Mouse (Mus musculus): ENCODE results near the gene Ccdc126. TPM values are rescaled to one million over a fixed set of nuclear protein-coding genes. Genes with fewer than 3 reads are reported as not detected.

Ccdc126 gene
- 13.7 and 15.1 TPM in 2 replicates for polyA plus RNA-seq (2014; fragmentation: Nextera tagmentation; extraction: Ambion mirVana)

DNA sequence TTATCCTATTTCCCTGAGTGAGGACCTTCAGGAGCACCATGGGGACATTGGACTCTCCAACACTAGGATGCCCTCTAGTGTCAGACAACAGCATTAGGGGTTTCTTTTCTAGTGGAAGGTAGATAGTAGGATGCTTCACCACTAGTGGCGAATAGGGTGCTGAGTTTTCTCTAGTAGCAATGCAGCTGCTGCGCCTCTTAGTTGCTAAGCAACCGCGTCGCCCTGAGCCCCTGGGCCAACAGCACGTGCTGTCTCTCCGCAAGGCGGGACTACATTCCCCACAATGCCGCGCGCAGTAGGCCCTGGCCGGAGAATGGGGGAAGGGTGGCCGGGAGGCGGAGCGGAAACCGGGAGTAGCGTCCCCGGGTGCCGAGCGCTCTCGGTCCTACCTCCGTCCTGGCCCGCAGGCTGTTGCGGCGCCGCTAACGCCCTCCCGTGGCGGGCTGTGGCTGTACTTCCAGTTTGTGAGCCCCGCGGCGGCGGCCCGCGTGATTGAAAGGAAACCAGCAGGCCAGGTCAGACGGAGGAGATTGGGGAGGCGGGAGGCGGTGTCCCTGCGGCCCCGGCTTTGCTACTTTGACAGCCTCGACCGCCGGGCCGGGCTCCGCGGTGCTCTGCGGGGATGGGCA, at the start of gene Ccdc126:
Gene Ccdc126, plus strand, starts transcription at position 309 of the 629 bp plus-strand sequence.
- Histone ChIP-seq H3K36me3 (ENCODE audit: control insufficient read depth, insufficient read depth, low read length) (no peaks in the 10 kb centered on the region), H3K27ac (ENCODE audit: low read depth) (peak within 1 kb of the TSS; percentile 80), H3K9me3 (ENCODE audit: control insufficient read depth, low read length) (no peaks in the 10 kb centered on the region), H3K4me2 (ENCODE audit: low read length) (peak within 1 kb of the TSS; percentile 61), H3K27me3 (replicated peaks; ENCODE audit: control insufficient read depth, insufficient read depth, low read length) (no peaks in the 10 kb centered on the region), H3K4me1 (replicated peaks; ENCODE audit: control insufficient read depth, insufficient read depth, low read length) (peaks cover 14% of the 10 kb centered on the region), H3K4me3 (ENCODE audit: low read depth, low read length) (peak within 1 kb of the TSS; percentile 69), H3K9ac (ENCODE audit: low read length) (peak within 1 kb of the TSS; percentile 84)
- ATAC-seq (replicated peaks; ENCODE audit: low FRiP score, low TSS enrichment, low read depth), result peak; percentile 98
- DNase-seq (ENCODE audit: low spot score), result peak; percentile 98
- WGBS, result under 1% methylated on average over 45 of the region's 47 CpGs

DNA sequence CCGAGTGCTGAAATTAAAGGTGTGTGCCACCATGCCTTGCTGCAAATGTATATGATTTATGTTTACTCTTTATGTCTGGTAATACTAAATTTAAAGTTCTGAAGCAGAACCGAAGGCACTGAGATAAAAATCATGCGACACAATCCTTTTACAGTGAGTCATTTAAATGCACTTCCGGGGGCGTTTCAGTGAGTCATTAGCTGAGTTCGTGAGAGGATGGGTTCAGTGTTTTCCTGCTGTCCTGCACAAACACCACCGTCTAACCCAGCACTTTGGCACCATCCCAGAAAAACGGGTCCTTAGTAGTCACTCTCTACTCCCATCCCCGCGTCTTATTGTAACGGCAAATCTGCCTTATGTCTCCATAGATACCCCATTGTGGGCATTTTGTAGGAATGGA, 49.2 kb upstream of the Ccdc126 start:
- DNase-seq (ENCODE audit: low spot score) (no peak), ATAC-seq (replicated peaks; ENCODE audit: low FRiP score, low TSS enrichment, low read depth) (no peak)
- Histone ChIP-seq H3K36me3 (ENCODE audit: control insufficient read depth, insufficient read depth, low read length) (no peaks in the 10 kb centered on the region), H3K27ac (ENCODE audit: low read depth) (no peak overlapping the region), H3K9me3 (ENCODE audit: control insufficient read depth, low read length) (no peaks in the 10 kb centered on the region), H3K9ac (ENCODE audit: low read length) (no peak overlapping the region), H3K27me3 (replicated peaks; ENCODE audit: control insufficient read depth, insufficient read depth, low read length) (no peaks in the 10 kb centered on the region), H3K4me2 (ENCODE audit: low read length) (no peak overlapping the region), H3K4me3 (ENCODE audit: low read depth, low read length) (no peak overlapping the region), H3K4me1 (replicated peaks; ENCODE audit: control insufficient read depth, insufficient read depth, low read length) (no peaks in the 10 kb centered on the region)
- WGBS, result 65% methylated on average over 11 of the region's 11 CpGs

DNA sequence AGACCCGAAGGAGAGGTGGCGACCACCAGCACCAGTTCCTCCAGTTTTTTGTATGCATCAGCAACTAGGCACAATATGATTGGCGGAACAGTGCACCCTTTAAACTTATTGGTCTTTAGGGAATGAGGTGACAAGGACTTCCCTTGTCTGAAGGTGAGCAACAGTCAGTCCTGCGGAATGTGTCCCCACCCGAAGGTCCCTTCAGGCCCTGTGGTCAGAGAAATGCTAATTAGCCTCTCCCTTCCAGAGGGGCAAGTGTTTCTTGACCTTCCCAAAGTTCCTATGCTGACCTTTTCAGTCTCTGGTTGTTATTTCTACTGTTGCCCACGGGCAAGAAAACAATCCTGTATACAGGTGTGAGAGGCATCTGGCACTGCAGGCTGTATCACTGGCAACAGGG, 47.3 kb upstream of the Ccdc126 start:
- H3K9me3 ChIP-seq (ENCODE audit: control insufficient read depth, low read length), result no peaks in the 10 kb centered on the region
- H3K4me2 ChIP-seq (ENCODE audit: low read length), result no peak overlapping the region
- DNase-seq (ENCODE audit: low spot score) (no peak), ATAC-seq (replicated peaks; ENCODE audit: low FRiP score, low TSS enrichment, low read depth) (no peak)
- no peaks in the 10 kb centered on the region for H3K4me1 ChIP-seq (replicated peaks; ENCODE audit: control insufficient read depth, insufficient read depth, low read length)
- H3K27me3 ChIP-seq (replicated peaks; ENCODE audit: control insufficient read depth, insufficient read depth, low read length), result no peaks in the 10 kb centered on the region
- H3K4me3 ChIP-seq (ENCODE audit: low read depth, low read length), result no peak overlapping the region
- H3K27ac ChIP-seq (ENCODE audit: low read depth), result no peak overlapping the region
- no peaks in the 10 kb centered on the region for H3K36me3 ChIP-seq (ENCODE audit: control insufficient read depth, insufficient read depth, low read length)
- no peak overlapping the region for H3K9ac ChIP-seq (ENCODE audit: low read length)
- 83% methylated on average over 6 of the region's 6 CpGs for WGBS

DNA sequence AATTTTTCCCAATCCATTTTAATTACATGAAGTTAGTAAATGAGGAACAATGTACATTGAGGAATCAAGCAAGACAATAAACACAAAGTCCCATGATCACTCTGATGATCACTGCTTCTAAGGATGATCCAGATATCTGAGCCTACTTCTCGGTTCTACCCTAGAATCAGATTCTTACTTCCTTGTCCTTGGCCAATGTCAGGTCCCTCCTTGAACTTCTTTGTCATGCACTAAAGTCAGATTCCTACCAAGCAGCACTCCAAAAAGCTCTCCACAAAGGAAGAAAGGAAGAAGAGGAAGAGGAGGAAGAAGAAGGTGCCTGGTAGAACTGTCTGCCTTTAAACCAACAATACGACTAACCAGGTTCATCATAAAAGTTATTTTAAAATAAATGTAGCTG, 46.2 kb upstream of the Ccdc126 start:
- H3K4me1 ChIP-seq (replicated peaks; ENCODE audit: control insufficient read depth, insufficient read depth, low read length), result no peaks in the 10 kb centered on the region
- H3K36me3 ChIP-seq (ENCODE audit: control insufficient read depth, insufficient read depth, low read length), result no peaks in the 10 kb centered on the region
- H3K9ac ChIP-seq (ENCODE audit: low read length), result no peak overlapping the region
- H3K27ac ChIP-seq (ENCODE audit: low read depth), result no peak overlapping the region
- H3K27me3 ChIP-seq (replicated peaks; ENCODE audit: control insufficient read depth, insufficient read depth, low read length), result no peaks in the 10 kb centered on the region
- H3K4me2 ChIP-seq (ENCODE audit: low read length), result no peak overlapping the region
- no peak overlapping the region for H3K4me3 ChIP-seq (ENCODE audit: low read depth, low read length)
- WGBS, result 93% methylated on average over 2 of the region's 2 CpGs
- no peak for DNase-seq (ENCODE audit: low spot score)
- H3K9me3 ChIP-seq (ENCODE audit: control insufficient read depth, low read length), result no peaks in the 10 kb centered on the region
- no peak for ATAC-seq (replicated peaks; ENCODE audit: low FRiP score, low TSS enrichment, low read depth)

DNA sequence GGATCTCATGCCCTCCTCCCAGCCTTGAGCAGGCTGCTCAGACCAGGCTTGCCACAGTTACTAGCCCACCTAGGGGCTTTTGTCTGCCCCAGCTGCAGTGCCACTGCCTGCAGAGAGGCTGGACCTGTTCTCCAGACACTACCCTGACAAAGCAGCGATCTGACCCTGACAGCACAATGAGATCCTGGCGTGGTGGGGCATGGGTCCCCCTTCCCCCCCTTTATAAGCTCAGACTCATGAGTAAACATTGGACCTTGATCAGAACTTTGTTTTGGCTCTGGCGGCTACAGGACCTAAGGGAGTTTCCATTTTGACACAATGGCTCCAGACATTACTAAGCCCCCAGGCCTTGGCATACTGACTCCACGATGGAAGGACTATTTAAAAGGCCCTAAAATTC, 45.1 kb upstream of the Ccdc126 start:
- WGBS, result 38% methylated on average over 4 of the region's 4 CpGs
- ATAC-seq (replicated peaks; ENCODE audit: low FRiP score, low TSS enrichment, low read depth), result no peak

DNA sequence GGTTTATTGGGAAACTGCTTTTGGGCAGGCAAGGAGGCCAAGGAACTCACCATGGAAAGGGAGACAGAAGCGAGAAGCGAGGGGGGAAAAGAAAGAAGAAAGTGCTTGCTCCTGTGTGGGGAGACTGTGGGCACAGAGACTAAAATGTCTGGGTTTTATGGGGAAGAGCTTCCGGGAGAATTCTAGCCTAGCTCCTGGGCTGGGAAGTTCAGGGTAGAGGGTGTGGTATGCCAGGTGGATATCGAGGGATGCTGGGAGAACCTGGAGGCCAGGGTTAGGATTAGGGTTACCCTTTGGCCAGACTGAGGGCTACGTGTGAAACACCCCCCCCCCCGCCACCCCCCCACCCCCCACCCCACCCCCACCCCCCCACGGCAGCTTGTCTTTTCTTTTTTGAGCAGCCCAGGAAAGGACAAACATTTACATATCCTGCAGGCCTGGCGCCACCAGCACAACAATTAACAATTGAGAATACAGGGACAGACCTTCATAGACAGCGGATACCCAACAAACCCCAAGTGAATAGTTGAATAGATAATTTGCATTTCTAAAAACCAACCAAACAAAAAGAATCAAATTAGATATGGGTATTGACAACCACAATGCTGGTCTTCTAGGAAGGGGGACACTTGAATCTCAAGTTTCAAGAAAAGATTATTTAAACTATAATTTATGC, 44.5 kb upstream of the Ccdc126 start:
- no peak for DNase-seq (ENCODE audit: low spot score)
- ATAC-seq (replicated peaks; ENCODE audit: low FRiP score, low TSS enrichment, low read depth), result no peak

More for the DNA sequence above, 45.1 kb upstream of the Ccdc126 start:
- Histone ChIP-seq H3K9me3 (ENCODE audit: control insufficient read depth, low read length) (no peaks in the 10 kb centered on the region), H3K4me1 (replicated peaks; ENCODE audit: control insufficient read depth, insufficient read depth, low read length) (no peaks in the 10 kb centered on the region), H3K36me3 (ENCODE audit: control insufficient read depth, insufficient read depth, low read length) (no peaks in the 10 kb centered on the region), H3K4me2 (ENCODE audit: low read length) (no peak overlapping the region), H3K9ac (ENCODE audit: low read length) (no peak overlapping the region), H3K4me3 (ENCODE audit: low read depth, low read length) (no peak overlapping the region), H3K27ac (ENCODE audit: low read depth) (no peak overlapping the region), H3K27me3 (replicated peaks; ENCODE audit: control insufficient read depth, insufficient read depth, low read length) (no peaks in the 10 kb centered on the region)
- DNase-seq (ENCODE audit: low spot score), result no peak

DNA sequence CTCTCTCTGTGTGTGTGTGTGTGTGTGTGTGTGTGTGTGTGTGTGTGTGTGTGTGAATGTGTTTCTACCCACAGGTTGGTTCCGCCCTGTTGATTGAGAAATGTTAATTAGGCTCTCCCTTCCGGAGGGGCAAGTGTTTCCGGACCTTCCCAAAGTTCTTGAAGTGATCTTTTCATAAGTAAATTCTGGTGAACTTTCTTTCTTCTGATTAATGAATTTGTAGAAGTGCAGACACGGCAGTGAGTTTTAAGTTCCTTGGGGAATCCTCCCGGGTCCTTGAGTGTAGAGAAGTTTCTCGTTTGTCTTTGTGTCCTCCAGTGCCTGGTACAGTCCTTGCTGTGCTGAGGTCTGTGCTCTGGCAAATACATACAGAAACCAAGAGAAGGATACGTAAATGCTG, 43.8 kb upstream of the Ccdc126 start:
- no peak overlapping the region for H3K4me2 ChIP-seq (ENCODE audit: low read length)
- H3K9ac ChIP-seq (ENCODE audit: low read length), result no peak overlapping the region
- no peaks in the 10 kb centered on the region for H3K36me3 ChIP-seq (ENCODE audit: control insufficient read depth, insufficient read depth, low read length)
- H3K9me3 ChIP-seq (ENCODE audit: control insufficient read depth, low read length), result no peaks in the 10 kb centered on the region
- H3K4me1 ChIP-seq (replicated peaks; ENCODE audit: control insufficient read depth, insufficient read depth, low read length), result no peaks in the 10 kb centered on the region
- DNase-seq (ENCODE audit: low spot score) (no peak), ATAC-seq (replicated peaks; ENCODE audit: low FRiP score, low TSS enrichment, low read depth) (no peak)
- H3K4me3 ChIP-seq (ENCODE audit: low read depth, low read length), result no peak overlapping the region
- no peak overlapping the region for H3K27ac ChIP-seq (ENCODE audit: low read depth)
- 80% methylated on average over 7 of the region's 7 CpGs for WGBS
- H3K27me3 ChIP-seq (replicated peaks; ENCODE audit: control insufficient read depth, insufficient read depth, low read length), result no peaks in the 10 kb centered on the region

More for the DNA sequence above, 44.5 kb upstream of the Ccdc126 start:
- H3K9me3 ChIP-seq (ENCODE audit: control insufficient read depth, low read length), result no peaks in the 10 kb centered on the region
- H3K4me1 ChIP-seq (replicated peaks; ENCODE audit: control insufficient read depth, insufficient read depth, low read length), result no peaks in the 10 kb centered on the region
- no peak overlapping the region for H3K4me2 ChIP-seq (ENCODE audit: low read length)
- H3K36me3 ChIP-seq (ENCODE audit: control insufficient read depth, insufficient read depth, low read length), result no peaks in the 10 kb centered on the region
- 60% methylated on average over 9 of the region's 9 CpGs for WGBS
- no peak overlapping the region for H3K27ac ChIP-seq (ENCODE audit: low read depth)
- no peak overlapping the region for H3K4me3 ChIP-seq (ENCODE audit: low read depth, low read length)
- no peaks in the 10 kb centered on the region for H3K27me3 ChIP-seq (replicated peaks; ENCODE audit: control insufficient read depth, insufficient read depth, low read length)
- no peak overlapping the region for H3K9ac ChIP-seq (ENCODE audit: low read length)

DNA sequence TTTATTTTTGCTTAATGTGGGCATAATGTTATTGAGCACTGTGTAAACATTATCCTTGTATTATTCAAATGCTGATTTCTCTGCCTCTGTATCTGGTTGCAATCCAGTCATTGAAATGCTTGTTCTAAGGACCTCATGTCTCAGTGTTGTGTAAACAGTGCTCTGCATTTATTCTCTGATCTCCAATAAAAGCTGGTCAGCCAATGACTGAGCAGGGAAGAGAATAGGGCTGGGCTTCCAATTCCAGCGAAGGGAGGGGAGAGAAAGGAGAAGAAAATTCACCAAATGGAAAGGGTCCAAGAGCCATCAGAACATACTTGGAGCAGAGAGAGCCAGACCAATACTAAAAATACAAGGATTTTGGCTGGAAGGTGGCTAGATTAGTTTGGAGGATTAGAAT, 38.1 kb upstream of the Ccdc126 start:
- no peak for ATAC-seq (replicated peaks; ENCODE audit: low FRiP score, low TSS enrichment, low read depth)
- no peak overlapping the region for H3K4me3 ChIP-seq (ENCODE audit: low read depth, low read length)

DNA sequence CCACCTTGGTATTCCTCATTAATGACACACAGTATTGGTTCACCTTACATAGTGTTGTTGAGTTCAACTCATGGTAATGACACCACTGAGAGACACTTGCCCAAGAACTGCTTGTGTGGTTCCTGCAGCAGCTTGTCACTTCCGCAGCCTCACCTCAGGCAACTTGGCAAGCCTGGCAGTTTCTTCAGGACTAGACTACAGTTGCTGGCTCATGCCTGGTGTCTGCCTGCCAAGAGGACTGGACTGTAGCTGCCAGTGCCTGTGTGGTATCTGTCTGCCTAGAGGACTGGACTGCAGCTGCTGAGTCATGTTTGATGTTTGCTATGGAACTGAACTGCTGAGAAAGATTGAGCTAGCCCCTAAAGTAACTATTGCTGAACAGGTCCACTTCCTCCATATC, 37.0 kb upstream of the Ccdc126 start:
- ATAC-seq (replicated peaks; ENCODE audit: low FRiP score, low TSS enrichment, low read depth), result no peak
- Histone ChIP-seq H3K4me3 (ENCODE audit: low read depth, low read length) (no peak overlapping the region), H3K9me3 (ENCODE audit: control insufficient read depth, low read length) (no peaks in the 10 kb centered on the region), H3K27me3 (replicated peaks; ENCODE audit: control insufficient read depth, insufficient read depth, low read length) (no peaks in the 10 kb centered on the region), H3K4me2 (ENCODE audit: low read length) (no peak overlapping the region), H3K4me1 (replicated peaks; ENCODE audit: control insufficient read depth, insufficient read depth, low read length) (no peaks in the 10 kb centered on the region), H3K9ac (ENCODE audit: low read length) (no peak overlapping the region), H3K36me3 (ENCODE audit: control insufficient read depth, insufficient read depth, low read length) (no peaks in the 10 kb centered on the region), H3K27ac (ENCODE audit: low read depth) (no peak overlapping the region)
- no peak for DNase-seq (ENCODE audit: low spot score)
- WGBS, result 93% methylated on average over 1 of the region's 1 CpGs

More for the DNA sequence above, 38.1 kb upstream of the Ccdc126 start:
- Histone ChIP-seq H3K4me1 (replicated peaks; ENCODE audit: control insufficient read depth, insufficient read depth, low read length) (no peaks in the 10 kb centered on the region), H3K27ac (ENCODE audit: low read depth) (no peak overlapping the region), H3K4me2 (ENCODE audit: low read length) (no peak overlapping the region), H3K36me3 (ENCODE audit: control insufficient read depth, insufficient read depth, low read length) (no peaks in the 10 kb centered on the region), H3K27me3 (replicated peaks; ENCODE audit: control insufficient read depth, insufficient read depth, low read length) (no peaks in the 10 kb centered on the region), H3K9me3 (ENCODE audit: control insufficient read depth, low read length) (no peaks in the 10 kb centered on the region), H3K9ac (ENCODE audit: low read length) (no peak overlapping the region)
- WGBS, result 30% methylated on average over 1 of the region's 1 CpGs
- DNase-seq (ENCODE audit: low spot score), result no peak

Measured in intestine, embryonic 14.5 days (tissue).